Mouse (Mus musculus): ENCODE measurements around the gene Myl4.

GRCm38 (mm10) chr11:104566796-104567195 lies 16.3 kb downstream of the Myl4 start:
- no peak for TF ChIP-seq GATA1 (IDR thresholded peaks at IDR 0.05; ENCODE audit: borderline replicate concordance, low read length)
- TF ChIP-seq FLI1 (IDR thresholded peaks at IDR 0.05; ENCODE audit: low read length): no peak

All from megakaryocyte, embryonic 14.5 days (primary cell).